In the genomic region with DNA sequence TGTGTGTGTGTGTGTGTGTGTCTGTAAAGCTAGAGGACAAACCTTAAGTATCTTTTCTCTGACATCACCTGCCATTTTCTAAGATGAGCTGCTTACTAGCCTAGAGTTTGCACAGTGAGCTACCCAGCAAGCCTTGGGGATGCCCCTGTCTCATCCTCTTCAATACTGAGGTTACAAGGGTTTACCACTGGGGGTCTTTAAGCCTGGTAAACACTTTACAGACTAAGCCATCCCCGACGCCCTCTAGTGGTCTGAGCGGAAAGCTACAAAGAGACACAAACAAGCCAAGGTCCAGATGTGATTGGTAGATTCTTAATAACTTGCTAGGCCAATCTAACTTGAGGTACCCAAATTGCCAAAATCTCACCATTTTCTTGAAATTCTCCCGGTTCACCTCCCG, we compare ENCODE assay signal across 9 mouse cellular contexts.
DNase-seq lines count a peak whose midpoint lies in the region; ATAC-seq and TF ChIP-seq lines count a peak whose summit lies in the region.
"Had no signal": no experiment of that assay in that cellular context is flagged by ENCODE, and none has a peak within 500 bp of the region (broad histone marks: within the 10 kb centered on the region; RNA-seq: fewer than 3 reads in every experiment).

No protein-coding gene starts in this region.

- H3K4me3 ChIP-seq in kidney, postnatal 0 days (replicated peaks; ENCODE audit: low read depth, low read length) = no peak overlapping the region
- H3K4me3 ChIP-seq in CH12.LX (replicated peaks in 1 of 3; ENCODE audit: low read depth in 2 of 3, low read length in 2 of 3, poor library complexity in 1 of 3) = no peak overlapping the region
- H3K4me3 ChIP-seq: limb, embryonic 15.5 days had no signal

- H3K79me2 ChIP-seq in CH12.LX (replicated peaks; ENCODE audit: control insufficient read depth, extremely low read depth, insufficient read depth, poor library complexity, severe bottlenecking) = no peaks in the 10 kb centered on the region

- no peaks in the 10 kb centered on the region for H3K9me3 ChIP-seq in kidney, postnatal 0 days (replicated peaks; ENCODE audit: low read length)
- H3K9me3 ChIP-seq in CH12.LX (replicated peaks; ENCODE audit: low read length) = no peaks in the 10 kb centered on the region
- H3K9me3 ChIP-seq: limb, embryonic 15.5 days had no signal

- intact Hi-C loops in left cerebral cortex, postnatal 14 days (cut with DNase I) = no loop called here

- dilution Hi-C loops in CH12.LX (cut with MboI; ENCODE audit: extremely low pct_ligation_motif_present, extremely low pct_unique_long_range_greater_than_20kb, low sequenced_read_pairs) = no loop called here

- no peak for TF ChIP-seq EP300 in CH12.LX (IDR thresholded peaks at IDR 0.05; ENCODE audit: low read length)

- H3K9ac ChIP-seq in kidney, postnatal 0 days (ENCODE audit: low read depth, low read length) = no peak overlapping the region
- no peak overlapping the region for H3K9ac ChIP-seq in CH12.LX (ENCODE audit: insufficient read depth, low read depth)
- H3K9ac ChIP-seq: limb, embryonic 15.5 days had no signal

- peak; percentile 58 for DNase-seq in kidney, postnatal 0 days (ENCODE audit: low spot score)
- DNase-seq in kidney, adult 11 months = no peak
- peak; percentile 45 for DNase-seq in CH12.LX (ENCODE audit: extremely low read depth)
- peak; percentile 48 for DNase-seq in c-Kit-positive CD71-negative TER-119-negative erythroid progenitor cells, embryonic 14.5 days (ENCODE audit: low read depth)
- peak; percentile 77 for DNase-seq in mesoderm, embryonic 11.5 days (ENCODE audit: low read depth, low spot score)
- DNase-seq in gastrocnemius, adult 18-20 months (ENCODE audit: low spot score) = no peak
- DNase-seq in left cerebral cortex, postnatal 14 days (ENCODE audit: low spot score in 2 of 2) = no peak

- no peak for TF ChIP-seq POLR2A in CH12.LX (IDR thresholded peaks at IDR 0.05; ENCODE audit: low read depth, low read length)

- H3K27ac ChIP-seq in kidney, postnatal 0 days = no peak overlapping the region
- H3K27ac ChIP-seq in CH12.LX (ENCODE audit: insufficient read depth, low read depth) = no peak overlapping the region
- H3K27ac ChIP-seq: limb, embryonic 15.5 days had no signal

- in situ Hi-C loops in CH12.LX (cut with MboI; ENCODE audit: low pct_ligation_motif_present, low pct_unique_long_range_greater_than_20kb, low sequenced_read_pairs) = no loop called here

- no peak for ATAC-seq in kidney, postnatal 0 days (replicated peaks; ENCODE audit: low FRiP score, low read depth)
- no peak for ATAC-seq in monocyte, adult 5-6 weeks (replicated peaks; ENCODE audit: insufficient number of reproducible peaks, low FRiP score, low TSS enrichment, poor library complexity, severe bottlenecking)

- 8% methylated on average over 5 of the region's 5 CpGs for WGBS in kidney, postnatal 0 days

- peak; percentile 70 for TF ChIP-seq CTCF in kidney, postnatal 0 days (IDR thresholded peaks at IDR 0.05; ENCODE audit: low read depth)
- TF ChIP-seq CTCF in CH12.LX (conservative IDR thresholded peaks at IDR 0.05 in 1 of 2, IDR thresholded peaks at IDR 0.05 in 1 of 2; ENCODE audit: low read depth in 2 of 2, low read length in 2 of 2) = peak; percentile 72 to 89

- peak; percentile 44 for TF ChIP-seq RAD21 in CH12.LX (IDR thresholded peaks at IDR 0.05; ENCODE audit: low read depth, low read length)

- 0 out of 2 replicates have a peak, but pooled peaks cover 6% of the 10 kb centered on the region for H3K4me1 ChIP-seq in kidney, postnatal 0 days (replicated peaks; ENCODE audit: insufficient read depth, low read length)
- H3K4me1 ChIP-seq in CH12.LX (ENCODE audit: control insufficient read depth in 1 of 2, insufficient read depth in 2 of 2) = peaks cover 0 to 4% of the 10 kb centered on the region in 2 experiments; a peak in 1 of 4 replicates

- no peak overlapping the region for H3K4me2 ChIP-seq in kidney, postnatal 0 days (ENCODE audit: low read length)
- no peak overlapping the region for H3K4me2 ChIP-seq in CH12.LX (ENCODE audit: insufficient read depth, low read depth, poor library complexity, severe bottlenecking)
- H3K4me2 ChIP-seq: limb, embryonic 15.5 days had no signal

- no peaks in the 10 kb centered on the region for H3K36me3 ChIP-seq in kidney, postnatal 0 days (ENCODE audit: insufficient read depth, low read length)
- H3K36me3 ChIP-seq in CH12.LX (replicated peaks in 1 of 2; ENCODE audit: control insufficient read depth in 1 of 2, insufficient read depth in 1 of 2, low read length in 1 of 2) = no peaks in the 10 kb centered on the region
- H3K36me3 ChIP-seq: limb, embryonic 15.5 days had no signal

- H3K27me3 ChIP-seq in kidney, postnatal 0 days (ENCODE audit: insufficient read depth, low read length) = no peaks in the 10 kb centered on the region
- peaks cover 79% of the 10 kb centered on the region for H3K27me3 ChIP-seq in CH12.LX (replicated peaks)
- H3K27me3 ChIP-seq: limb, embryonic 15.5 days had no signal

TF ChIP-seq in CH12.LX, 34 proteins besides CTCF, POLR2A, EP300 and RAD21:
- no peak for TF ChIP-seq ZKSCAN1 (IDR thresholded peaks at IDR 0.05; ENCODE audit: borderline replicate concordance, low read depth, low read length)
- no peak for TF ChIP-seq ZNF384 (IDR thresholded peaks at IDR 0.05; ENCODE audit: low read depth, low read length)
- no peak for TF ChIP-seq CHD1 (IDR thresholded peaks at IDR 0.05; ENCODE audit: low read depth, low read length)
- peak; percentile 58 for TF ChIP-seq SMC3 (IDR thresholded peaks at IDR 0.05; ENCODE audit: low read depth, low read length)
- TF ChIP-seq GABPA (IDR thresholded peaks at IDR 0.05; ENCODE audit: insufficient replicate concordance, low read depth, low read length) = no peak
- TF ChIP-seq IRF4 (IDR thresholded peaks at IDR 0.05; ENCODE audit: low read depth, low read length) = no peak
- TF ChIP-seq ETS1 (conservative IDR thresholded peaks at IDR 0.05; ENCODE audit: low read depth, low read length) = no peak
- TF ChIP-seq USF2 (conservative IDR thresholded peaks at IDR 0.05; ENCODE audit: low read depth, low read length) = no peak
- no peak for TF ChIP-seq RCOR1 (conservative IDR thresholded peaks at IDR 0.05; ENCODE audit: low read depth, low read length)
TF ChIP-seq in CH12.LX: peak in this region for 1.

Comparison
In these comparisons a context has a peak if more than half of its experiments do, and no peak if none do; other contexts are left out.
1. DNase-seq: peak in kidney, postnatal 0 days (single experiment), CH12.LX (single experiment), c-Kit-positive CD71-negative TER-119-negative erythroid progenitor cells, embryonic 14.5 days (single experiment) and mesoderm, embryonic 11.5 days (single experiment); none in kidney, adult 11 months (single experiment), gastrocnemius, adult 18-20 months (single experiment) and left cerebral cortex, postnatal 14 days (0 of 2).